Mouse (Mus musculus) kidney, embryonic 16.5 days (tissue): ENCODE data around the gene Itpr2. TPM values are rescaled to one million over a fixed set of nuclear protein-coding genes. Genes with fewer than 3 reads are reported as not detected.

Experiments used
- ATAC-seq: fragments of 200-750 bp; cut with Nextera tagmentation; 2 replicates; pipeline ENCODE4 v1.8.0; 2017; ENCODE audit warnings: moderate TSS enrichment; ENCODE audit not compliant: low FRiP score, low TSS enrichment
- H3K27ac ChIP-seq: fragments of 300-500 bp; sonication (generic); 2 replicates; pipeline ENCODE4 v1.5.1; 2014; ENCODE audit warnings: low read length
- H3K27me3 ChIP-seq: fragments of 300-500 bp; sonication (generic); 2 replicates; pipeline ENCODE4 v1.6.1; 2014; ENCODE audit warnings: low read length, control low read depth, mixed read lengths; ENCODE audit not compliant: insufficient read depth
- H3K36me3 ChIP-seq: fragments of 300-500 bp; sonication (generic); 2 replicates; pipeline ENCODE4 v1.6.1; 2014; ENCODE audit warnings: low read length, control low read depth, mixed read lengths; ENCODE audit not compliant: insufficient read depth
- H3K4me1 ChIP-seq: fragments of 300-500 bp; sonication (generic); 2 replicates; pipeline ENCODE4 v1.6.1; 2014; ENCODE audit warnings: low read length, control low read depth, mixed read lengths; ENCODE audit not compliant: insufficient read depth
- H3K4me2 ChIP-seq: fragments of 300-500 bp; sonication (generic); replicated peaks from 2 replicates; pipeline ENCODE4 v1.6.1; 2014; ENCODE audit warnings: low read depth, low read length
- H3K4me3 ChIP-seq: fragments of 300-500 bp; sonication (generic); 2 replicates; pipeline ENCODE4 v1.5.1; 2014; ENCODE audit warnings: mild to moderate bottlenecking, low read length
- H3K9ac ChIP-seq: fragments of 300-500 bp; sonication (generic); replicated peaks from 2 replicates; pipeline ENCODE4 v1.6.1; 2014; ENCODE audit warnings: low read length
- H3K9me3 ChIP-seq: fragments of 300-500 bp; sonication (generic); 2 replicates; pipeline ENCODE4 v1.6.1; 2016; ENCODE audit warnings: low read length, control low read depth
- WGBS: fragments of 180-500 bp; shearing (Covaris S2); extraction: QIAGEN DNeasy Blood & Tissue Kit; methylation state at CpG from one replicate; pipeline ENCODE4 v1.1.7; 2014; 5-methylcytosine and 5-hydroxymethylcytosine counted together
- polyA plus RNA-seq: library from polyadenylated mRNA; unstranded; fragments of >200 nt; fragmentation: Nextera tagmentation; extraction: Ambion mirVana; gene quantifications from 2 replicates; pipeline ENCODE4 v1.2.1, GENCODE M21; 2015

Gene Itpr2
- polyA plus RNA-seq, 1 experiment from 2014 or later = 14.0 TPM

DNA sequence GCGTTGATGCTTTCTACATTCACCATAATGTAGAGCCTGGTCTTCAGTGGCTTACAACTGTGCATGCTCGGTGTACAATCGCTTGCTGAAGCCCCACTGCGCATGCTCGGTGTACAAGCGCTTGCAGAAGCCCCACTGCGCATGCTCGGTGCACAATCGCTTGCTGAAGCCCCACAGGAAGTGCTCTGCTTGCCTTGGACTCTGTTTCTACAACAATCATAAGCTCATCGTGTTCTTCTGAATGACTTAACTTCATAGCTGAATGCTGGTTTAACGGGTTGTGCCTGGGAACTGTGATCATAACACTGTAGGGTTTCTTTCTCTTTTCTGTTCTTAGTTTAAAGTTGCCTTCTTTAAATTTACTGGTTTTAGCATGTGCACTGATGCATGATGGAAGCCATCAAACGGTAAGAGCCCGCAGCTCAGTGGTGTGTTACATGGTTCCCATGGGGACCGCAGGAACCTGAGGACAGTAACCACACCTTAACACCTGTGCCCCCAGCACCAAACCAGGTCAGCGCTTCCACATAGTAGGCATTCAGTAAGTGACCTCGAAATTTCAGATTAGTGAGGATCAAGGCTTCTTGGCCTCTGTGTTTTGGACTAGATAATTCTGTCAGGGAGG, 90.5 kb downstream of the Itpr2 start:
- no peaks in the 10 kb centered on the region for H3K36me3 ChIP-seq
- no peak overlapping the region for H3K27ac ChIP-seq
- H3K9me3 ChIP-seq = no peaks in the 10 kb centered on the region
- ATAC-seq = no peak
- no peaks in the 10 kb centered on the region for H3K27me3 ChIP-seq
- no peak overlapping the region for H3K4me3 ChIP-seq
- no peak overlapping the region for H3K9ac ChIP-seq
- H3K4me1 ChIP-seq = peaks cover 25% of the 10 kb centered on the region
- no peak overlapping the region for H3K4me2 ChIP-seq
- WGBS = 71% methylated on average over 16 of the region's 16 CpGs

- Histone ChIP-seq H3K9me3 (no peaks in the 10 kb centered on the region), H3K4me2 (0 out of 2 replicates have a peak overlapping the region, but pooled peaks have one; percentile 48), H3K27ac (no peak overlapping the region), H3K4me3 (no peak overlapping the region), H3K9ac (no peak overlapping the region), H3K36me3 (no peaks in the 10 kb centered on the region), H3K27me3 (no peaks in the 10 kb centered on the region), H3K4me1 (peaks cover 25% of the 10 kb centered on the region)
- no peak; the same call in none of the 2 replicates for ATAC-seq
- 68% methylated on average over 6 of the region's 6 CpGs for WGBS
These were observed 91.6 kb downstream of the Itpr2 start for GRCm38 (mm10) chr6:146410427-146410810.

DNA sequence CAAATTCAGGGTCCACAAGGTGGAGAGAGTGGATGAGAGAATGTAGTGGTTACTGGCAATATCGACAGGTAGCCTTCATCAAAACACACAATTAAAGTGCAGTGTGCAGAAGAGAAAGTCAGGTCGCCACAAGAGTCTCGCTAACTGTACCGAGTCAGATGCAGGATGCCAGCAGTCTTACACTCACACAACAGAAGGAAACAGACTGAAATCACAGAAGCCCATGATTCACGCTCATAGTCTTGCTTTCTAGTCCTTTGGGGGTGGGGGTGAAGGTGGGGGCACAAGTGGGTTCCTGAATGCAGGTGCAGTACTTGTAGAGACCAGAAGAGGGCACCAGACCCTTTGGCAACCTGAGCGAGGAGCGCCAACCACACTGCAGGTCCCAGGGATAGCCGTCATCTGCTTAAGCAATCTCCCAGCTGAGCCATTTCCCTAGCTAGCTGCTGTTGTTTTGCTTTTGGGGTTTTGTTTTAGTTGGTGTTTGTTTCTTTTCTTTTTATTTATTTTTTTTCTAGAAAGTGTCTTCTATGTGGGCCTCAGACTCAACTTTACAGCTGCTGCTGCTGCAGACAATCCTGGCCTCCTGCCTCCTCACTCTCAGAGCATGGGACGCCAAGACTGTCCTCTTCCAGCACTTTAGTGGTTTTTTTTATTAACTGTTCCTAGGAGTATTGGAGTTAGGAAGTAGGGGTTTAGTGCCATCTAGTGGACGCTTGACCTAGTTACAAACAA, 92.2 kb downstream of the Itpr2 start:
- Histone ChIP-seq H3K9me3 (no peaks in the 10 kb centered on the region), H3K9ac (no peak overlapping the region), H3K4me1 (peaks cover 25% of the 10 kb centered on the region), H3K27me3 (no peaks in the 10 kb centered on the region), H3K4me2 (peak overlapping the region; percentile 48), H3K36me3 (no peaks in the 10 kb centered on the region), H3K4me3 (0 out of 2 replicates have a peak overlapping the region, but pooled peaks have one; percentile 12), H3K27ac (peak overlapping the region; percentile 69)
- peak; percentile 86 for ATAC-seq
- 23% methylated on average over 10 of the region's 10 CpGs for WGBS

DNA sequence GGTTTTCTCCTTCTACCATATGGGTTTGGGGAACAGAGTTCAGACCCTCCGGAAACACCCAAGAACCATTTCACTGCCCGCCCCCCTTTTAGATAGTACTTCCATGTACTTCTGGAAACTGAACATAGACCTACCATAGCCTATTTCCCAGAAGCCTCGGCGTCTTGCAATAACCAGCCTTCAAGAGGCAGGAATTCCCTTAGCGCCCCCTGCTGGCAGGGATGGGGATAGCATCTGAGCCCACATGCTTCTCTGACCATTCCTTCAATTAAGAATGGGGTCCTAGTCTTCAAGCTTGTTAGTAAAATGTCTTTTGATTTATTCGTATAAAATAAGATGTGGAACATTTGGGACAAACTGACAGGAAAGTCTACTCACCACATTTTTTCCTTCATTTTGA, 96.6 kb downstream of the Itpr2 start:
- Histone ChIP-seq H3K36me3 (no peaks in the 10 kb centered on the region), H3K9ac (no peak overlapping the region), H3K4me2 (no peak overlapping the region), H3K27me3 (no peaks in the 10 kb centered on the region), H3K27ac (no peak overlapping the region), H3K4me3 (no peak overlapping the region), H3K4me1 (peaks cover 5% of the 10 kb centered on the region), H3K9me3 (no peaks in the 10 kb centered on the region)
- WGBS = 52% methylated on average over 6 of the region's 6 CpGs
- no peak for ATAC-seq

DNA sequence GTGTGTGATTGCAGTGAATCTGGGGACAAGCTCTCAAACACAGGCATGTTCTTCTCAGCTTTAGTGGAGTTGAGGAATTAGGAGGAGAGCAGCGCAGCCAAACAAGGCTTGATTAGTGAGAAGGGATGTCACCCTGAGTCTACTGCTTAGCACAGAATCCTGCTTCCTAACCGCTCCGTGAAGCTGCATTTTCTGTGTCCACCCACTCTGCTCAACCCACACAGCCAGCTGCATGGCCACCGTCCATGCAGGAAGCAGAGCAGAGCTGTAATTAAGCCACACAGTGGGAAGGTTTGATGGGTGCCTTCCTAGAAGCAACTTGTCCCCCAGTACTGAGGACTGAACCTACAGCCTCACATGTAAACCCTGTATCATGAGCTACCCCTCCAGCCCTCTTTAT, 97.1 kb downstream of the Itpr2 start:
- peaks cover 5% of the 10 kb centered on the region for H3K4me1 ChIP-seq
- no peak overlapping the region for H3K4me2 ChIP-seq
- ATAC-seq = no peak
- H3K36me3 ChIP-seq = no peaks in the 10 kb centered on the region
- no peak overlapping the region for H3K9ac ChIP-seq
- 86% methylated on average over 4 of the region's 4 CpGs for WGBS
- H3K4me3 ChIP-seq = no peak overlapping the region
- H3K27ac ChIP-seq = no peak overlapping the region
- no peaks in the 10 kb centered on the region for H3K9me3 ChIP-seq
- H3K27me3 ChIP-seq = no peaks in the 10 kb centered on the region

DNA sequence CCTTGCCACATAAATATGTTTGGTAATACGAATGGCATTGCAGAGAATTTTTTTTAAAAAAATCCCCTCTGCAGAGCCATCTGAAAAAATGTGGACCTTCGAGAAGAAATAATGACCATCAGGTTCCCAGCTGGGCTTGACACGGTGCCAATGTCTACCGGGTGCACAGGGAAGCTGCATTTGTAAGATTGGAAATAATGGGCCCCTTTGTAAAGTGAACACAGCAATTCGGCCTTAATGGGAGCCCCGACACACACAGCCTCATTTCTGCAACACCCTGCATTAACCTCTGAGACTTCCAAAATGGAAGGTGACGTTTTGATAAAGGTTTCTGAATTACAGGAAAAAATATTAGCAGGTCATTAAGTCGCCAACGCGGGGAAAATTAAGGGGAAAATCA, 97.9 kb downstream of the Itpr2 start:
- WGBS = 64% methylated on average over 10 of the region's 10 CpGs
- ATAC-seq = no peak
- Histone ChIP-seq H3K4me3 (no peak overlapping the region), H3K36me3 (no peaks in the 10 kb centered on the region), H3K9ac (no peak overlapping the region), H3K27ac (no peak overlapping the region), H3K27me3 (no peaks in the 10 kb centered on the region), H3K9me3 (no peaks in the 10 kb centered on the region), H3K4me1 (no peaks in the 10 kb centered on the region), H3K4me2 (no peak overlapping the region)

DNA sequence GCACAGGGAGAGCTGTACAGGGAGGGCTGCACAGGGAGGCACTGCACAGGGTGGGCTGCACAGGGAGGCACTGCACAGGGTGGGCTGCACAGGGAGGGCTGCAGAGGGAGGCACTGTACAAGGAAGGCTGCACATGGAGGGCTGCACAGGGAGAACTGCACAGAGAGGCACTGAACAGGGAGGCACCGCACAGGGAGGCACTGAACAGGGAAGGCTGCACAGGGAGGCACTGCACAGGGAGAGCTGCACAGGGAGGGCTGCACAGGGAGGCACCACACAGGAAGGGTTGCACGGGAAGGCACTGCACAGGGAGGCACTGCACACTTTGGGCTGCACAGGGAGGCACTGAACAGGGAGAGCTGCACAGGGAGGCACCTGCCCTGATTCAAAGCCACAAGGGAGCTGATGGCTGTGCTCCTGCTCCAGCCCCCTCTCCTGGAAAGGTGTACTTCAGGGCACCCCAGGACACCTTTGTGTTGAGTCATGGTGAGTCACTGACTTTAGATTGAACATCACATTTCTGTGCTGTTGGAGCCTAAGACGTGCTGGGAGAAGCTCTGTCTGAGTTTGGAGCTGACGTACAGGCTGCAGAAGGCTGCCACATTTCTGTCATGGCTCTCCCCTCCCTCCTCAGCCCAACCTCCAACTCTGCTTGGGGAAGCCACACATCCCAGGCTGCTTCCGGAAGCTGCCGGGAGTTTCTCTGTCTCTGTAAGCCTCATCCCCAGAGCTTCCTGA, 98.9 kb downstream of the Itpr2 start:
- Histone ChIP-seq H3K27me3 (no peaks in the 10 kb centered on the region), H3K4me2 (no peak overlapping the region), H3K4me3 (no peak overlapping the region), H3K9me3 (no peaks in the 10 kb centered on the region), H3K9ac (no peak overlapping the region), H3K27ac (no peak overlapping the region), H3K4me1 (no peaks in the 10 kb centered on the region), H3K36me3 (no peaks in the 10 kb centered on the region)
- 37% methylated on average over 6 of the region's 6 CpGs for WGBS
- ATAC-seq = 0 out of 2 replicates have a peak, but pooled peaks have one; percentile 33

GRCm38 (mm10) chr6:146397803-146398202, 104.2 kb downstream of the Itpr2 start:
- Histone ChIP-seq H3K27ac (no peak overlapping the region), H3K4me3 (no peak overlapping the region), H3K9me3 (no peaks in the 10 kb centered on the region), H3K4me1 (no peaks in the 10 kb centered on the region), H3K36me3 (0 out of 2 replicates have a peak, but pooled peaks cover 4% of the 10 kb centered on the region), H3K9ac (no peak overlapping the region), H3K27me3 (no peaks in the 10 kb centered on the region), H3K4me2 (no peak overlapping the region)
- ATAC-seq = no peak
- WGBS = 64% methylated on average over 3 of the region's 3 CpGs

GRCm38 (mm10) chr6:146396253-146396652, 105.8 kb downstream of the Itpr2 start:
- H3K9ac ChIP-seq = no peak overlapping the region
- 77% methylated on average over 5 of the region's 5 CpGs for WGBS
- H3K27me3 ChIP-seq = no peaks in the 10 kb centered on the region
- ATAC-seq = no peak
- no peak overlapping the region for H3K4me2 ChIP-seq
- H3K9me3 ChIP-seq = no peaks in the 10 kb centered on the region
- H3K27ac ChIP-seq = no peak overlapping the region
- H3K4me1 ChIP-seq = no peaks in the 10 kb centered on the region
- H3K4me3 ChIP-seq = no peak overlapping the region
- H3K36me3 ChIP-seq = 0 out of 2 replicates have a peak, but pooled peaks cover 4% of the 10 kb centered on the region
